Mouse (Mus musculus) neural tube, embryonic 14.5 days (tissue): ENCODE data around the gene Msrb1. TPM values are rescaled to one million over a fixed set of nuclear protein-coding genes. Genes with fewer than 3 reads are reported as not detected.
A peak's percentile ranks its signal among the peaks of the same experiment; 100 is the strongest.

Source experiments
- ATAC-seq: fragments of 200-750 bp; cut with Nextera tagmentation; 2 replicates; pipeline ENCODE4 v1.8.0; 2017; ENCODE audit warnings: low read depth, mild to moderate bottlenecking, moderate TSS enrichment, moderate library complexity
- H3K27ac ChIP-seq: fragments of 300-500 bp; sonication (generic); 2 replicates; pipeline ENCODE4 v1.5.1; 2014; ENCODE audit warnings: low read depth, mild to moderate bottlenecking, control low read depth, low read length, moderate library complexity, mixed read lengths
- H3K27me3 ChIP-seq: fragments of 300-500 bp; sonication (generic); 2 replicates; pipeline ENCODE4 v1.6.1; 2014; ENCODE audit warnings: low read length; ENCODE audit not compliant: control insufficient read depth, insufficient read depth
- H3K36me3 ChIP-seq: fragments of 300-500 bp; sonication (generic); 2 replicates; pipeline ENCODE4 v1.6.1; 2014; ENCODE audit warnings: low read length, mixed read lengths; ENCODE audit not compliant: control insufficient read depth, insufficient read depth
- H3K4me1 ChIP-seq: fragments of 300-500 bp; sonication (generic); 2 replicates; pipeline ENCODE4 v1.6.1; 2014; ENCODE audit warnings: low read length; ENCODE audit not compliant: control insufficient read depth, insufficient read depth
- H3K4me2 ChIP-seq: fragments of 300-500 bp; sonication (generic); 2 replicates; pipeline ENCODE4 v1.6.1; 2014; ENCODE audit warnings: mild to moderate bottlenecking, low read depth, low read length, control low read depth
- H3K4me3 ChIP-seq: fragments of 300-500 bp; sonication (generic); 2 replicates; pipeline ENCODE4 v1.5.1; 2014; ENCODE audit warnings: low read depth, low read length, control low read depth, mixed read lengths
- H3K9ac ChIP-seq: fragments of 300-500 bp; sonication (generic); replicated peaks from 2 replicates; pipeline ENCODE4 v1.6.1; 2014; ENCODE audit warnings: low read depth, mild to moderate bottlenecking, control low read depth, low read length, mixed read lengths
- H3K9me3 ChIP-seq: fragments of 300-500 bp; sonication (generic); 2 replicates; pipeline ENCODE4 v1.6.1; 2016; ENCODE audit warnings: low read length; ENCODE audit not compliant: control insufficient read depth
- WGBS: fragments of 180-500 bp; shearing (Covaris S2); extraction: QIAGEN DNeasy Blood & Tissue Kit; methylation state at CpG from one replicate; pipeline ENCODE4 v1.1.7; 2014; 5-methylcytosine and 5-hydroxymethylcytosine counted together
- polyA plus RNA-seq: library from polyadenylated mRNA; unstranded; fragments of >200 nt; fragmentation: Nextera tagmentation; extraction: Ambion mirVana; gene quantifications from 2 replicates; pipeline ENCODE4 v1.2.1, GENCODE M21; 2014

The Msrb1 gene
- polyA plus RNA-seq, 1 experiment from 2014 or later, result 27.7 TPM

DNA sequence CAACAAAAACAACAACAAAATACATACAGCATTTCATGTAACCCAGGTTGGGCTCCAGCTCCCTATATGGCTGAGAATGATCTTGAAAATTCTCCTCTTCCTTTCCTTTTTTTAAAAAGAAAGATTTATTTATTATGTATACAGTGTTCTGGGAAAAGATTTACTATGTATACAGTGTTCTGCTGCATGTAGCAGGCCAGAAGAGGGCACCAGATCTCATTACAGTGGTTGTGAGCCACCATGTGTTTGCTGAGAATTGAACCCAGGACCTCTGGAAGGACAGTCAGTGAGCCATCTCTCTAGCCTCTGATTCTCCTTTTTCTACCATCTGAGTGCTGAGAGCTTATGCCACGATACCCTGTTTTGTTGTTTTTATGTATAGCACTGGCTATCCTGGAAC is 1.9 kb upstream of the Msrb1 start:
- H3K4me1 ChIP-seq, result peaks cover 5% of the 10 kb centered on the region; the same call in 1 of the 2 replicates
- no peaks in the 10 kb centered on the region for H3K27me3 ChIP-seq
- no peak for ATAC-seq
- no peak overlapping the region for H3K4me3 ChIP-seq
- WGBS, result 75% methylated on average over 1 of the region's 1 CpGs
- no peaks in the 10 kb centered on the region for H3K9me3 ChIP-seq
- no peaks in the 10 kb centered on the region for H3K36me3 ChIP-seq
- no peak overlapping the region for H3K4me2 ChIP-seq
- H3K9ac ChIP-seq, result no peak overlapping the region
- no peak overlapping the region for H3K27ac ChIP-seq

- Histone ChIP-seq H3K36me3 (no peaks in the 10 kb centered on the region), H3K4me2 (peak overlapping the region; percentile 47; the same call in 1 of the 2 replicates), H3K4me3 (no peak overlapping the region), H3K4me1 (peaks cover 5% of the 10 kb centered on the region; the same call in 1 of the 2 replicates), H3K27ac (no peak overlapping the region), H3K9me3 (no peaks in the 10 kb centered on the region), H3K27me3 (no peaks in the 10 kb centered on the region), H3K9ac (no peak overlapping the region)
- 88% methylated on average over 7 of the region's 7 CpGs for WGBS
- no peak for ATAC-seq
Measured at GRCm38 (mm10) chr17:24735446-24735845, 996 bp upstream of the Msrb1 start.

DNA sequence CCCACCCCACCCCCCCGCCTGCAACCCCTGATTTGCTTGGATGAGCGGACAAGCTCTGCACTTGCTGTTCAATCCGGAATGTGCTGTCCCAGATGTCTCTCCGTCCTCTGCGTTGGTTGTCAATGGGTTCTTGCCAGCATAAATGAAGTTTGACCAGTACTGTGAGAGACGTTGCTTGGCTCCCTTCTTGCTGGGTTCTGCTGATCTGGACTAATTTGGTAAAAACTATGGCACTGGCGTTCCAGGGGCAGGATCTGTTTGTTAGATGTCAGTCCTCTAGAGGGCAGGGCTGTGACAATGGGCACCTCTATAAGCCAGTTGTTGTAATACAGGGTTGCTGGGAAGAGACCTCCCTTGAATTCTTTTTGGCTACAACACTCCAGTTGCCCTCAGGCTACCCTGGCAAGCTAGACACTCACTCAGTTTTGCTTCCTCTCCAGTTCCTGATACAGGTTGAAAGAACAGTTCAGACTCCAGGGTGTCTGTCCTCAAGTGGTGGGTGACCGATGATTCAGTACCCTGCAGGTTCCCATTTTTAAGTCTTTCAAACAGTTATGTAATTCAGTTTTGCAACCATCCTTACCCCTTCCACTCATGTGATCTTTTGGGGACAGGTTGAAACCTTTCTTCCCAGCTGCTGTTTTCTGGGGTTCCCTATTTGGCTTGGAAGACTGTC is 831 bp downstream of the Msrb1 start:
- no peak overlapping the region for H3K27ac ChIP-seq
- H3K36me3 ChIP-seq, result no peaks in the 10 kb centered on the region
- no peak overlapping the region for H3K9ac ChIP-seq
- peak overlapping the region; percentile 47 for H3K4me2 ChIP-seq
- peak overlapping the region; percentile 41 for H3K4me3 ChIP-seq
- 25% methylated on average over 8 of the region's 8 CpGs for WGBS
- no peaks in the 10 kb centered on the region for H3K27me3 ChIP-seq
- peaks cover 5% of the 10 kb centered on the region; the same call in 1 of the 2 replicates for H3K4me1 ChIP-seq
- ATAC-seq, result no peak
- no peaks in the 10 kb centered on the region for H3K9me3 ChIP-seq

DNA sequence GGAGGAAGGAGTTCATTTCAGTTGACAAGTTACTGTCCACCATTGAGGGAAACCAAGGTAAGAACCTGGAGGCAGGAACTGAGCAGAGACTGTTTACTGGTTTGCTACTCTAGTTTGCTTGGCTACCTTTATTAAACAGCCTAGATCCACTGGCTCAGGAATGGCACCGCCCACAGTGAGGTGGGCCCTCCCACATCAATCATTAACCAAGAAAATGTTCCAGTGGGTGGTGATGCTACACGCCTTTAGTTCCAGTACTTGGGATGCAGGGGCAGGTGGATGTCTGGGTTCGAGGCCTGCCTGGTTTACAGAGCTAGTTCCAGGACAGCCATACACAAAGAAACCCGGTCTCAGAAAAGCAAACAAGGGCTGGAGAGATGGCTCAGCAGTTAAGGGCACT is 1.8 kb downstream of the Msrb1 start:
- no peaks in the 10 kb centered on the region for H3K27me3 ChIP-seq
- H3K4me3 ChIP-seq, result no peak overlapping the region
- H3K27ac ChIP-seq, result no peak overlapping the region
- no peak overlapping the region for H3K9ac ChIP-seq
- H3K4me1 ChIP-seq, result peaks cover 5% of the 10 kb centered on the region; the same call in 1 of the 2 replicates
- WGBS, result 85% methylated on average over 4 of the region's 4 CpGs
- no peak overlapping the region for H3K4me2 ChIP-seq
- H3K9me3 ChIP-seq, result no peaks in the 10 kb centered on the region
- H3K36me3 ChIP-seq, result no peaks in the 10 kb centered on the region
- no peak for ATAC-seq

DNA sequence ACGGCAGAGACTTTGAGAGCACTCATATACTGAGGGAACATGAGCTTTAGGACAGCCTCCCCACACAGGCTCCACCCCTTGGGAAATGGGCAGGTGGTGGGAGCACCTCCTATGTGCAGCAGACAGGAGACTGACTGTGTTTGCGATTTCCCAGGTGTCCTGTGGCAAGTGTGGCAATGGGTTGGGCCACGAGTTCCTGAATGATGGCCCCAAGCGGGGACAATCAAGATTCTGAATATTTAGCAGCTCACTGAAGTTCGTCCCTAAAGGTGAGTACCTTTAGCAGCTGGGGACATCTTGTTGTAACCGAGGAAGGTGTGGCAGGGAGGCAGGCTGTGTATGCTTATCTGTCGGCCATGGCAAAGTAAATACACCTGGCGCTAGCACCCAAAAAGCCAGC is 3.5 kb downstream of the Msrb1 start:
- Histone ChIP-seq H3K9ac (no peak overlapping the region), H3K27me3 (no peaks in the 10 kb centered on the region), H3K36me3 (no peaks in the 10 kb centered on the region), H3K9me3 (no peaks in the 10 kb centered on the region), H3K4me2 (no peak overlapping the region), H3K4me1 (peaks cover 5% of the 10 kb centered on the region; the same call in 1 of the 2 replicates), H3K4me3 (no peak overlapping the region), H3K27ac (no peak overlapping the region)
- ATAC-seq, result no peak
- WGBS, result 83% methylated on average over 8 of the region's 8 CpGs

GRCm38 (mm10) chr17:24742307-24742706 is 5.9 kb downstream of the Msrb1 start:
- no peak overlapping the region for H3K4me3 ChIP-seq
- ATAC-seq, result no peak
- WGBS, result 82% methylated on average over 8 of the region's 8 CpGs
- no peak overlapping the region for H3K27ac ChIP-seq
- H3K4me1 ChIP-seq, result no peaks in the 10 kb centered on the region
- H3K27me3 ChIP-seq, result no peaks in the 10 kb centered on the region
- H3K9me3 ChIP-seq, result no peaks in the 10 kb centered on the region
- H3K36me3 ChIP-seq, result no peaks in the 10 kb centered on the region
- no peak overlapping the region for H3K4me2 ChIP-seq
- no peak overlapping the region for H3K9ac ChIP-seq

- Histone ChIP-seq H3K9ac (no peak overlapping the region), H3K4me1 (no peaks in the 10 kb centered on the region), H3K4me2 (no peak overlapping the region), H3K4me3 (no peak overlapping the region), H3K36me3 (no peaks in the 10 kb centered on the region), H3K9me3 (no peaks in the 10 kb centered on the region), H3K27me3 (no peaks in the 10 kb centered on the region), H3K27ac (no peak overlapping the region)
- WGBS, result 72% methylated on average over 5 of the region's 5 CpGs
- no peak for ATAC-seq
Measured at GRCm38 (mm10) chr17:24743896-24744295, 7.5 kb downstream of the Msrb1 start.

GRCm38 (mm10) chr17:24744381-24744780 is 7.9 kb downstream of the Msrb1 start:
- no peaks in the 10 kb centered on the region for H3K9me3 ChIP-seq
- 78% methylated on average over 3 of the region's 3 CpGs for WGBS
- ATAC-seq, result no peak

DNA sequence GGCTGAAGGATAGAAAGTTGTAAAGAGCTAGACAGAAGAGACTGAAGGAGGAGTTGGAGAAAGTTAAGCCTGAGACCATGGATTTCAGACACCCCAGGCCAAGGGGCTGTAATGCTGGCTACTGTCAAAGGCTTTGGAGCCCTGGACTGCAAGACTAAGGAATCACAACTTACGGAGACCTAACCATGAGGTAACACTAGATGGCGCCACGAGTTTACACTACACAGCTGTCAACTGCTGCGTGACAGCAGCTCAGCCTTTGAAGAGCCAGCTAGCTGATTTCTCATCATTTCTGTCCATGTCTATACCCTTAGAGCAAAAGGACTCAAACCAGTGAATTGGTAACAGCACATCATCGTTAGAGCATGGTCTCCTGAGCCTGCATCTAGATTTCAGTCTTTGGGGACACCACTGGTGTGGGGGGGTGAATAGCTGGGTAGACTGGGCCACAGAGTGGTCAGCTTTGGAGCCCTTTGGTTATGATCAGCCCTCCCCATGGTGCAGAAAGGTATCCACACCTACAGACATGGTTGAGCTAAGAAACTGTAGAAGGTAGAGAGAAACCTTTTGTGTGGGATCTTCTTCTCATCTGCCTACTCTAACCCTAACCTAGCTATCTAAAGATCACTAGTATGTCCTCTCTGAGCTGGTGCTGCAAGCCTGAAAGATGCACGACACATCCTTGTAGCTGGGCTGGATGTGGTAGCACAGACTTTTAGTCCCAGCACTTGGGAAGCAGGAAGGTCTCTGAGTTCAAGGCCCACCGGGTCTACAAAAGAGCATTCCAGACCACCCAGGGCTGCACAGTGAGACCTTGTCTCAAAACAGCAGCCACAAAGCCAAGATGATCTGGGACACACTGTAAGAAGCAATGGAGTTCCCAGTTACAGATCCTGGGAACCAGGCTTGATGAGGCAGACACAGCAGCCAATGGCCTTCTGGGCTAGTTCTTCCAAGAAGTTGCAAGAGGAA is 9.4 kb downstream of the Msrb1 start:
- H3K27me3 ChIP-seq, result peaks cover 10% of the 10 kb centered on the region
- no peak overlapping the region for H3K4me2 ChIP-seq
- 18% methylated on average over 7 of the region's 7 CpGs for WGBS
- no peaks in the 10 kb centered on the region for H3K9me3 ChIP-seq
- no peaks in the 10 kb centered on the region for H3K36me3 ChIP-seq
- no peaks in the 10 kb centered on the region for H3K4me1 ChIP-seq
- no peak overlapping the region for H3K4me3 ChIP-seq
- H3K27ac ChIP-seq, result no peak overlapping the region
- H3K9ac ChIP-seq, result no peak overlapping the region
- ATAC-seq, result peak; percentile 90

More at GRCm38 (mm10) chr17:24744381-24744780, 7.9 kb downstream of the Msrb1 start:
- Histone ChIP-seq H3K9ac (no peak overlapping the region), H3K36me3 (no peaks in the 10 kb centered on the region), H3K4me1 (no peaks in the 10 kb centered on the region), H3K27me3 (no peaks in the 10 kb centered on the region), H3K4me2 (no peak overlapping the region), H3K27ac (no peak overlapping the region), H3K4me3 (no peak overlapping the region)
